ENCODE assay signal across 9 mouse cellular contexts in the genomic region with DNA sequence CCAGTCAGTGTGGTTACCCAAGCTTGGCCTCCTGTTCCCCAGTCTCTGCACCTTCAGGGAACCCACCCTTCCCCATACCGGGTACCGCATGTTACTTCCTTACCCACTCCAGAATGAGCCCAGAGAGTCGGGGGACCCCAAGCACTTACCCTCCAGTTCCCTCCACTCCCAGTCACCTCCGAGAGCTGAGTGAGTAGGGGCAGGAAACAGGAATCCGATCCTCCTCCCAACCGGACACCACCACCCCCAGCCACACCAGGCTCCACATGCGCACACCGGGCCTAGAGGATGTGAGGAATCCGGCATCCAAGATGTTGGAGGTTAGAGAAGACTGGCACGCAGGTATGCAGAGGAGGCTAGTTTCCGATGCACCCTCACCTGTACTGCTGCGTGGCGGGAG. TPM values are rescaled to one million over a fixed set of nuclear protein-coding genes. Genes with fewer than 3 reads are reported as not detected.
DNase-seq lines count a peak whose midpoint lies in the region; ATAC-seq and TF ChIP-seq lines count a peak whose summit lies in the region.
"Had no signal": no experiment of that assay in that cellular context is flagged by ENCODE, and none has a peak within 500 bp of the region (broad histone marks: within the 10 kb centered on the region; RNA-seq: fewer than 3 reads in every experiment).

No protein-coding gene starts in this region.

- ATAC-seq in limb, embryonic 14.5 days (ENCODE audit: low FRiP score, low read depth): no peak

- intact Hi-C loops in heart, postnatal 25 days (cut with DNase I): no loop called here
- intact Hi-C loops in gastrocnemius, postnatal 36 days (cut with DNase I): no loop called here

- peaks cover 4% of the 10 kb centered on the region; the same call in 1 of the 2 replicates for H3K4me1 ChIP-seq in spleen, adult 2 months (ENCODE audit: control insufficient read depth, insufficient read depth, insufficient read length)
- peaks cover 11% of the 10 kb centered on the region; the same call in 1 of the 2 replicates for H3K4me1 ChIP-seq in limb, embryonic 14.5 days (ENCODE audit: control insufficient read depth, insufficient read depth, low read length)

- no peaks in the 10 kb centered on the region for H3K36me3 ChIP-seq in spleen, adult 2 months (ENCODE audit: control insufficient read depth, insufficient read depth, low read length)
- H3K36me3 ChIP-seq in limb, embryonic 14.5 days (ENCODE audit: control insufficient read depth, insufficient read depth, low read length): no peaks in the 10 kb centered on the region

- TF ChIP-seq CTCF in spleen, adult 2 months (IDR thresholded peaks at IDR 0.05; ENCODE audit: extremely low read depth, insufficient read depth, insufficient read length, insufficient replicate concordance): no peak

- 0 out of 2 replicates have a peak overlapping the region, but pooled peaks have one; percentile 4 for H3K4me2 ChIP-seq in limb, embryonic 14.5 days (replicated peaks; ENCODE audit: low read depth, low read length, severe bottlenecking)

- no peak for DNase-seq in spleen, adult 2 months (ENCODE audit: low read depth in 1 of 2, low spot score in 2 of 2)
- DNase-seq in spleen, postnatal 36 days (ENCODE audit: low spot score in 2 of 2): no peak
- peak; percentile 42 for DNase-seq in heart, postnatal 25 days (ENCODE audit: low spot score)
- no peak for DNase-seq in limb, embryonic 14.5 days (ENCODE audit: low spot score)
- DNase-seq in thymus, postnatal 10 days (ENCODE audit: low spot score in 2 of 2): no peak
- DNase-seq in MN1 (ENCODE audit: low spot score): no peak
- DNase-seq in gastrocnemius, adult 18-20 months (ENCODE audit: low spot score): no peak
- no peak for DNase-seq in gastrocnemius, postnatal 36 days

- H3K27me3 ChIP-seq in spleen, adult 2 months (ENCODE audit: control insufficient read depth, insufficient read depth, low read length): 0 out of 2 replicates have a peak, but pooled peaks cover 5% of the 10 kb centered on the region
- peaks cover 19% of the 10 kb centered on the region for H3K27me3 ChIP-seq in limb, embryonic 14.5 days (ENCODE audit: control insufficient read depth, insufficient read depth, low read length)

- H3K4me3 ChIP-seq in spleen, adult 2 months (ENCODE audit: extremely low read depth, insufficient read depth, insufficient read length): peak overlapping the region; percentile 16; the same call in 1 of the 2 replicates
- H3K4me3 ChIP-seq in limb, embryonic 14.5 days (replicated peaks; ENCODE audit: low read length): peak overlapping the region; percentile 8; the same call in 1 of the 2 replicates

- WGBS in spleen, adult 2 months: 72% methylated on average over 13 of the region's 13 CpGs
- WGBS in limb, embryonic 14.5 days: 27% methylated on average over 13 of the region's 13 CpGs

- H3K27ac ChIP-seq in spleen, adult 2 months (ENCODE audit: insufficient read depth, low read length): peak overlapping the region; percentile 43; the same call in 1 of the 2 replicates
- no peak overlapping the region for H3K27ac ChIP-seq in limb, embryonic 14.5 days (replicated peaks; ENCODE audit: low read depth, low read length)

- peak overlapping the region; percentile 12; the same call in 1 of the 2 replicates for H3K9ac ChIP-seq in limb, embryonic 14.5 days (ENCODE audit: low read depth, low read length, severe bottlenecking)

- no peaks in the 10 kb centered on the region for H3K9me3 ChIP-seq in limb, embryonic 14.5 days (ENCODE audit: control insufficient read depth, low read length)

- no peak for TF ChIP-seq POLR2A in spleen, adult 2 months (IDR thresholded peaks at IDR 0.05; ENCODE audit: low read depth, low read length)
- TF ChIP-seq POLR2A in limb, embryonic 14.5 days (IDR thresholded peaks at IDR 0.05; ENCODE audit: borderline replicate concordance, extremely low read depth, insufficient read depth, insufficient read length): no peak

RNA-seq across cellular contexts. Expression of gene Arhgef15, which starts 0.6 kb away (rescaled TPM):
- 11.0 and 19.2 TPM in 2 replicates for polyA plus RNA-seq in spleen, adult 2 months (2012; rRNA removed)
- 10 to 100 TPM; 28.1 to 32.4 TPM for total RNA-seq in heart, postnatal 25 days (2021)
- polyA plus RNA-seq in limb, embryonic 14.5 days (2012; rRNA removed): 12.3 and 23.7 TPM in 2 replicates
- 5.3 and 6.6 TPM in 2 replicates for polyA plus RNA-seq in limb, embryonic 14.5 days (2014; fragmentation: Nextera tagmentation; extraction: Ambion mirVana)
- total RNA-seq in gastrocnemius, adult 18-20 months (2021): 1 to 10 TPM; 5.8 to 9.7 TPM
- total RNA-seq in gastrocnemius, postnatal 36 days (2021): 1 to 10 TPM; 6.9 to 7.8 TPM

RNA-seq across cellular contexts. Expression of gene Slc25a35, which starts 11.2 kb away (rescaled TPM):
- polyA plus RNA-seq in spleen, adult 2 months (2012; rRNA removed): 13.1 and 13.8 TPM in 2 replicates
- total RNA-seq in heart, postnatal 25 days (2021): 1 to 10 TPM; 6.4 to 7.4 TPM
- polyA plus RNA-seq in limb, embryonic 14.5 days (2012; rRNA removed): 4.7 and 6.9 TPM in 2 replicates
- 2.8 TPM in 2 replicates for polyA plus RNA-seq in limb, embryonic 14.5 days (2014; fragmentation: Nextera tagmentation; extraction: Ambion mirVana)
- 1 to 10 TPM; 4.8 to 5.2 TPM for total RNA-seq in gastrocnemius, adult 18-20 months (2021)
- 1 to 10 TPM; 3.4 to 3.5 TPM for total RNA-seq in gastrocnemius, postnatal 36 days (2021)

RNA-seq across cellular contexts. Expression of gene Rangrf, which starts 18.3 kb away (rescaled TPM):
- 10.1 and 11.2 TPM in 2 replicates for polyA plus RNA-seq in spleen, adult 2 months (2012; rRNA removed)
- 10 to 100 TPM; 80.3 to 89.1 TPM for total RNA-seq in heart, postnatal 25 days (2021)
- polyA plus RNA-seq in limb, embryonic 14.5 days (2012; rRNA removed): 42.8 and 46.7 TPM in 2 replicates
- 43.4 and 46.3 TPM in 2 replicates for polyA plus RNA-seq in limb, embryonic 14.5 days (2014; fragmentation: Nextera tagmentation; extraction: Ambion mirVana)
- 10 to 100 TPM; 59.5 to 62.4 TPM for total RNA-seq in gastrocnemius, adult 18-20 months (2021)
- 10 to 100 TPM; 58.7 to 65.4 TPM for total RNA-seq in gastrocnemius, postnatal 36 days (2021)

RNA-seq across cellular contexts. Expression of gene Odf4, which starts 29.8 kb away (rescaled TPM):
- not detected in 2 replicates for polyA plus RNA-seq in spleen, adult 2 months (2012; rRNA removed)
- total RNA-seq in heart, postnatal 25 days (2021): not detected
- 0.09 TPM in 1 of 2 replicates, not detected in the other for polyA plus RNA-seq in limb, embryonic 14.5 days (2012; rRNA removed)
- not detected in 2 replicates for polyA plus RNA-seq in limb, embryonic 14.5 days (2014; fragmentation: Nextera tagmentation; extraction: Ambion mirVana)
- total RNA-seq in gastrocnemius, adult 18-20 months (2021): not detected
- not detected for total RNA-seq in gastrocnemius, postnatal 36 days (2021)
- total RNA-seq: heart, postnatal 36 days had no signal

RNA-seq across cellular contexts. Expression of gene Pfas, which starts 51.6 kb away (rescaled TPM):
- 14.0 and 16.8 TPM in 2 replicates for polyA plus RNA-seq in spleen, adult 2 months (2012; rRNA removed)
- total RNA-seq in heart, postnatal 25 days (2021): 1 to 10 TPM; 5.6 to 6.8 TPM
- 27.0 and 35.6 TPM in 2 replicates for polyA plus RNA-seq in limb, embryonic 14.5 days (2012; rRNA removed)
- polyA plus RNA-seq in limb, embryonic 14.5 days (2014; fragmentation: Nextera tagmentation; extraction: Ambion mirVana): 22.0 and 25.6 TPM in 2 replicates
- total RNA-seq in gastrocnemius, adult 18-20 months (2021): 1 to 10 TPM; 7.0 to 9.6 TPM
- total RNA-seq in gastrocnemius, postnatal 36 days (2021): 1 to 10 TPM; 5.1 to 6.6 TPM
